Mouse (Mus musculus): ENCODE results near the gene Wdr63. TPM values are rescaled to one million over a fixed set of nuclear protein-coding genes. Genes with fewer than 3 reads are reported as not detected.

The Wdr63 gene
- total and polyA plus RNA-seq, 2 experiments: 0.17 to 0.18 TPM

GRCm38 (mm10) chr3:146135417-146135816 is 27.5 kb upstream of the Wdr63 start:
- H3K79me2 ChIP-seq (ENCODE audit: control insufficient read depth, insufficient read depth, low read length): no peaks in the 10 kb centered on the region
- H3K27ac ChIP-seq (replicated peaks; ENCODE audit: insufficient read depth, low read depth, low read length): no peak overlapping the region
- H3K4me3 ChIP-seq (ENCODE audit: insufficient read depth, low read depth, low read length): no peak overlapping the region
- 74% methylated on average over 2 of the region's 2 CpGs for WGBS
- TF ChIP-seq POLR2A (IDR thresholded peaks at IDR 0.05; ENCODE audit: extremely low read depth, insufficient read depth, low read length) (no peak), CTCF (IDR thresholded peaks at IDR 0.05; ENCODE audit: low read depth, low read length) (no peak)
- H3K4me1 ChIP-seq (ENCODE audit: control insufficient read depth, insufficient read depth, low read length): no peaks in the 10 kb centered on the region
- DNase-seq (ENCODE audit: extremely low read depth, low read depth, low spot score): no peak
- H3K36me3 ChIP-seq (ENCODE audit: control insufficient read depth, insufficient read depth, low read length): no peaks in the 10 kb centered on the region
- no peaks in the 10 kb centered on the region for H3K27me3 ChIP-seq (ENCODE audit: control insufficient read depth, insufficient read depth, low read length)
- H3K9ac ChIP-seq (ENCODE audit: low read depth, low read length): no peak overlapping the region

- no peaks in the 10 kb centered on the region for H3K27me3 ChIP-seq (ENCODE audit: control insufficient read depth, insufficient read depth, low read length)
- no peak overlapping the region for H3K27ac ChIP-seq (replicated peaks; ENCODE audit: insufficient read depth, low read depth, low read length)
- no peak overlapping the region for H3K9ac ChIP-seq (ENCODE audit: low read depth, low read length)
- no peaks in the 10 kb centered on the region for H3K36me3 ChIP-seq (ENCODE audit: control insufficient read depth, insufficient read depth, low read length)
- no peak for DNase-seq (ENCODE audit: extremely low read depth, low read depth, low spot score)
- no peak overlapping the region for H3K4me3 ChIP-seq (ENCODE audit: insufficient read depth, low read depth, low read length)
- no peaks in the 10 kb centered on the region for H3K79me2 ChIP-seq (ENCODE audit: control insufficient read depth, insufficient read depth, low read length)
- H3K4me1 ChIP-seq (ENCODE audit: control insufficient read depth, insufficient read depth, low read length): no peaks in the 10 kb centered on the region
- WGBS: 67% methylated on average over 9 of the region's 9 CpGs
- TF ChIP-seq CTCF (IDR thresholded peaks at IDR 0.05; ENCODE audit: low read depth, low read length) (no peak), POLR2A (IDR thresholded peaks at IDR 0.05; ENCODE audit: extremely low read depth, insufficient read depth, low read length) (no peak)
These were observed 26.9 kb upstream of the Wdr63 start for GRCm38 (mm10) chr3:146134834-146135233.

- Histone ChIP-seq H3K4me3 (ENCODE audit: insufficient read depth, low read depth, low read length) (no peak overlapping the region), H3K79me2 (ENCODE audit: control insufficient read depth, insufficient read depth, low read length) (no peaks in the 10 kb centered on the region), H3K27ac (replicated peaks; ENCODE audit: insufficient read depth, low read depth, low read length) (no peak overlapping the region), H3K4me1 (ENCODE audit: control insufficient read depth, insufficient read depth, low read length) (no peaks in the 10 kb centered on the region), H3K36me3 (ENCODE audit: control insufficient read depth, insufficient read depth, low read length) (no peaks in the 10 kb centered on the region), H3K27me3 (ENCODE audit: control insufficient read depth, insufficient read depth, low read length) (no peaks in the 10 kb centered on the region), H3K9ac (ENCODE audit: low read depth, low read length) (no peak overlapping the region)
- TF ChIP-seq CTCF (IDR thresholded peaks at IDR 0.05; ENCODE audit: low read depth, low read length) (no peak), POLR2A (IDR thresholded peaks at IDR 0.05; ENCODE audit: extremely low read depth, insufficient read depth, low read length) (no peak)
- no peak for DNase-seq (ENCODE audit: extremely low read depth, low read depth, low spot score)
- WGBS: 71% methylated on average over 6 of the region's 6 CpGs
These were observed 19.3 kb upstream of the Wdr63 start for GRCm38 (mm10) chr3:146127205-146127604.

GRCm38 (mm10) chr3:146123464-146123825 is 15.5 kb upstream of the Wdr63 start:
- Histone ChIP-seq H3K4me3 (ENCODE audit: insufficient read depth, low read depth, low read length) (no peak overlapping the region), H3K27me3 (ENCODE audit: control insufficient read depth, insufficient read depth, low read length) (no peaks in the 10 kb centered on the region), H3K27ac (replicated peaks; ENCODE audit: insufficient read depth, low read depth, low read length) (no peak overlapping the region), H3K36me3 (ENCODE audit: control insufficient read depth, insufficient read depth, low read length) (no peaks in the 10 kb centered on the region), H3K9ac (ENCODE audit: low read depth, low read length) (no peak overlapping the region), H3K4me1 (ENCODE audit: control insufficient read depth, insufficient read depth, low read length) (no peaks in the 10 kb centered on the region), H3K79me2 (ENCODE audit: control insufficient read depth, insufficient read depth, low read length) (no peaks in the 10 kb centered on the region)
- no peak for DNase-seq (ENCODE audit: extremely low read depth, low read depth, low spot score)
- no peak for TF ChIP-seq CTCF (IDR thresholded peaks at IDR 0.05; ENCODE audit: low read depth, low read length)
- no peak for TF ChIP-seq POLR2A (IDR thresholded peaks at IDR 0.05; ENCODE audit: extremely low read depth, insufficient read depth, low read length)
- 75% methylated on average over 9 of the region's 9 CpGs for WGBS

GRCm38 (mm10) chr3:146122807-146123463 is 15.0 kb upstream of the Wdr63 start:
- Histone ChIP-seq H3K4me3 (ENCODE audit: insufficient read depth, low read depth, low read length) (no peak overlapping the region), H3K9ac (ENCODE audit: low read depth, low read length) (no peak overlapping the region), H3K4me1 (ENCODE audit: control insufficient read depth, insufficient read depth, low read length) (no peaks in the 10 kb centered on the region), H3K36me3 (ENCODE audit: control insufficient read depth, insufficient read depth, low read length) (no peaks in the 10 kb centered on the region), H3K27ac (replicated peaks; ENCODE audit: insufficient read depth, low read depth, low read length) (no peak overlapping the region), H3K27me3 (ENCODE audit: control insufficient read depth, insufficient read depth, low read length) (no peaks in the 10 kb centered on the region), H3K79me2 (ENCODE audit: control insufficient read depth, insufficient read depth, low read length) (no peaks in the 10 kb centered on the region)
- 74% methylated on average over 8 of the region's 8 CpGs for WGBS
- TF ChIP-seq POLR2A (IDR thresholded peaks at IDR 0.05; ENCODE audit: extremely low read depth, insufficient read depth, low read length): no peak
- no peak for TF ChIP-seq CTCF (IDR thresholded peaks at IDR 0.05; ENCODE audit: low read depth, low read length)
- peak; percentile 31 for DNase-seq (ENCODE audit: extremely low read depth, low read depth, low spot score)

- 77% methylated on average over 3 of the region's 3 CpGs for WGBS
- Histone ChIP-seq H3K79me2 (ENCODE audit: control insufficient read depth, insufficient read depth, low read length) (no peaks in the 10 kb centered on the region), H3K4me1 (ENCODE audit: control insufficient read depth, insufficient read depth, low read length) (no peaks in the 10 kb centered on the region), H3K27ac (replicated peaks; ENCODE audit: insufficient read depth, low read depth, low read length) (no peak overlapping the region), H3K4me3 (ENCODE audit: insufficient read depth, low read depth, low read length) (no peak overlapping the region), H3K27me3 (ENCODE audit: control insufficient read depth, insufficient read depth, low read length) (no peaks in the 10 kb centered on the region; the same call in 1 of the 2 replicates), H3K36me3 (ENCODE audit: control insufficient read depth, insufficient read depth, low read length) (no peaks in the 10 kb centered on the region), H3K9ac (ENCODE audit: low read depth, low read length) (no peak overlapping the region)
- TF ChIP-seq POLR2A (IDR thresholded peaks at IDR 0.05; ENCODE audit: extremely low read depth, insufficient read depth, low read length) (no peak), CTCF (IDR thresholded peaks at IDR 0.05; ENCODE audit: low read depth, low read length) (no peak)
- no peak for DNase-seq (ENCODE audit: extremely low read depth, low read depth, low spot score)
These were observed 14.1 kb upstream of the Wdr63 start for GRCm38 (mm10) chr3:146122125-146122420.

All from liver, adult 2 months (tissue).